Mouse (Mus musculus): ENCODE results near the gene Rapgef1.
"Not testable (repeated sequence)": the region's sequence is repeated elsewhere in the genome, so short reads cannot be mapped to it uniquely, and the experiment has no call there.

The Rapgef1 gene

DNA sequence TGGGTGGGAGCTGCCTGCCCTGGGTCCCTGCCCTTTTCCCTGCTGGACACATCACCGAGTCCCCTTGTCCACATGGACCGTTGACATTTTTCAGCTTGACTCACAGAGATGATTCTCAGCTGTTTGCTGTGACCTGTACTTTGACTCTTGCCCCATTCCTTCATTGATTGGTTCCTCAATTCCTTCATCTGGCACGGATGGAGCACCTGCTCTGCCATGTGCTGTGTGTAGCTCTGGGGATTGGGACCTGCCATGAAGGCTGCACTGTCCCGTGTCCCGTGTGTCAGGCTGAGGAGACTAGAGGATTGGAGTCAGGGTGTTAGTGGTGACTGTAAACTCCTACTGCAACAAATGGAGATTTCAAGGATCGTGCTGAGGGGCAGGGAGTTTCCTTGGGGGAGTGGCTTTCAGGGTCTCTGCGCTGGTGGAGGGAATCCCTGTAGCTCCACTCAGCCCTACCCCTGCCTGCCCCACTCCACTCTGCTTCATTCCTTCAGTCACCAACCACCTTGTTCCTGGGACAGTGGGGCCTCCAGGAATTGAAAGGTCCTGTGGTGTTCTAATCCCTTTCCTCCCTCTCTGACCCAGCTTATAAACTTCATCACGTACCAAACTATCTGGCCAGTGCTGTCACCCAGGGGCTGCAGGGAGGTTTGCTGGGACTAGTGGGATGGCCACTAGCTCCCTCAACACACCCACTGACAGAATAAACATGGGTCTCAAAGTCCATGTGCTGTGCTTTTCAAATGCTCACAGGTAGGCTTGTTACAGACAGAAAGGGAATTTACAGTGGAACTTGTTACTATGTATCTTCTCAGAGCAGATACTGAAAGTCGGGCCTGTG lies 3.9 kb downstream of the Rapgef1 start:
- in situ Hi-C loops (cut with MboI, MseI) = loop anchor here (10.0 kb wide), 1 partner anchor 51 kb away; no protein-coding TSS in a partner anchor

- in situ Hi-C loops (cut with MboI, MseI) = loop anchor here (10.0 kb wide), 1 partner anchor 51 kb away; no protein-coding TSS in a partner anchor
Measured at GRCm38 (mm10) chr2:29624091-29624608, 4.6 kb downstream of the Rapgef1 start.

- in situ Hi-C loops (cut with MboI, MseI) = loop anchor here (10.0 kb wide), 1 partner anchor 50 kb away; no protein-coding TSS in a partner anchor
Measured at GRCm38 (mm10) chr2:29624739-29625138, 5.2 kb downstream of the Rapgef1 start.

- in situ Hi-C loops (cut with MboI, MseI) = loop anchor here (10.0 kb wide), 1 partner anchor 49 kb away; no protein-coding TSS in a partner anchor
Measured at GRCm38 (mm10) chr2:29625573-29626200, 6.2 kb downstream of the Rapgef1 start.

DNA sequence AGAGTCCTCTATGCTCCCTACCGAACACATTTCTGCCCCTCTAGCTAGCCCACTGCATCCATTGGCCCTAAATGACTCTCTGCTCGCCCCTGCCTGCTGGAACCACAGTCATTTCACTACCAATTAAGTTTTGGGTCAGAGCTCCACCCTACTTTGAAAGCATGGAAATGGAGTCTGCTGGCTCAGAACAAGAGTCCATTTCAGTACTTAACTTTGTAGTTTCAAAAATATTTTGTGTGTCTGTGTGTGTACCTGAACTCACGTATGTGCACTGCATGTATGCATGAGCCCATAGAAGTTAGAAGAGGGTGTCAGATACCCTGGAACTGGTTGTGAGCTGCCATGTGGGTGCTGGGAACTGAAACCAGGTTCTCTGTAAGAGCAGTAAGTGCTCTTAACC lies 7.8 kb downstream of the Rapgef1 start:
- in situ Hi-C loops (cut with MboI, MseI) = loop anchor here (10.0 kb wide), 1 partner anchor 47 kb away; no protein-coding TSS in a partner anchor

- in situ Hi-C loops (cut with MboI, MseI) = loop anchor here (10.0 kb wide), 1 partner anchor 47 kb away; no protein-coding TSS in a partner anchor
Measured at GRCm38 (mm10) chr2:29628186-29628585, 8.7 kb downstream of the Rapgef1 start.

DNA sequence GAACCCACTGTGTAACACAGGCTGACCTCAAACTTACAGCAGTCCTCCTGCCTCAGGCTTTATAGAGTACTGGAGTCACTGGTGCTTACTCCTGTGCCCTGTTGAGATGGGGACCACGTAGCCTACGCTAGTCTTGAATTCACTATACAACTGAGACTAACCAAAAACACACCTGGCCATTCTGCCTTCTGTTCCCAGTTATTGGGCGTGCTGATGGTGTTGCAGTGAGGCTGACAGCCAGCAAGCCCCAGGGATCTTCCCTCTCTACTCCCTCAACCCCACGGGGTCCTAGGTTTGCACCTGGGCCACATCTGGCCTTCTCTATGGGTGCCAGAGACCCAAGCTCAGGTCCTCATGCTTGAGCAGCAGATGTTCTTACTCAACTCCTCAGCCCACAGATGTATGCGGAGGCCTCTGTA lies 9.3 kb downstream of the Rapgef1 start:
- in situ Hi-C loops (cut with MboI, MseI) = loop anchor here (10.0 kb wide), 1 partner anchor 46 kb away; no protein-coding TSS in a partner anchor

- in situ Hi-C loops (cut with MboI, MseI) = loop anchor here (10.0 kb wide), 1 partner anchor 45 kb away; no protein-coding TSS in a partner anchor
Measured at GRCm38 (mm10) chr2:29629311-29629710, 9.8 kb downstream of the Rapgef1 start.

DNA sequence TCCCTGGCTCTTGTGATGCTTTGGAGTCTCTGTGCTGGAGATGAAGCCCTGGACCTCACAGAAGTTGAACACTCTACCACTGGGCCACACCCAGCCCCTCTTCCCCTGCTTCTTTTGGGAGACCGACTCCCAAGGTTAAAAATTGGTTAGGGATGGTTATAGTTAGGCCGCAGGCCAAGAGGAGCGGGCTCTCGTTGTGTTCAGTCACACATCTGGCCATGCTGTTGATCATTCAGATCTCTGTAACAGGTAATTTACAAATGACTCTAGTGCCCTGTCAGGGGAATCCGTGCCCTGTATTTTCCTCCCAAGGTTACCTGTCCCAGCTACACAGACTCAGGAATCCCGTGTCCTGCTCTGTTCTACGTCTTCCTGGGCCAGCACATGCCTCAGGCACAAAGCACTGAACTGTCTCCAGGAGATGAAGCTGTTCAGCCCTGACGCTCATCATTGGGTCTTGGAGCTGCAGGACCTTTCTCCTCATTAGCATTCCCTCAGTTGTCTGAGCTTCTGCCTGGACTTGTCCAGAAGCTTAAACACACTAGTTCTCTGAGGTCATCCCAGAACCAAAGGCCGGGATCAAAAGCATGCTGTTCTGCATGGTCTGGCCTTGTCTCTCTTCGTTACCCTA lies 10.7 kb downstream of the Rapgef1 start:
- in situ Hi-C loops (cut with MboI, MseI) = no loop called here

DNA sequence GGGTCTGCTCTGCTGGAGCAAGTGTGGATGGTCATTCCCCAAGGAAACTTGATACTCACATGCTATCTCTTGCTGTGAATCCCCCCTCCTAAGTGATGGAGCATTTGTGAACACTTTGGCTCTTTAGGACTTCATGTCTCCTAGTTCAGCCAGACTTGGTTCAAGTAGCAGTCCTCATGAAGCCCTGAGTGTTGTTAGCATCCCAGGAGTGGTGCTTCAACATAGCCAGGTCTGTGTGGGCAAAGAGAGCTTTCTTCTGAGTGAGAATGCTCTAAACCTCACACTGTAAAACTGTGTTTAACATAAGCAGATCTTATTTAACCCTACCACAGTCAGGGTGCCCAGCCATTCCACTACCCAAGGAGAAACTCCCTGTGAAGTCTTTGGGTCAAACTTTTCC lies 11.5 kb downstream of the Rapgef1 start:
- in situ Hi-C loops (cut with MboI, MseI) = no loop called here

- in situ Hi-C loops (cut with MboI, MseI) = not testable (repeated sequence)
Measured at GRCm38 (mm10) chr2:29631564-29632167, 12.1 kb downstream of the Rapgef1 start.

DNA sequence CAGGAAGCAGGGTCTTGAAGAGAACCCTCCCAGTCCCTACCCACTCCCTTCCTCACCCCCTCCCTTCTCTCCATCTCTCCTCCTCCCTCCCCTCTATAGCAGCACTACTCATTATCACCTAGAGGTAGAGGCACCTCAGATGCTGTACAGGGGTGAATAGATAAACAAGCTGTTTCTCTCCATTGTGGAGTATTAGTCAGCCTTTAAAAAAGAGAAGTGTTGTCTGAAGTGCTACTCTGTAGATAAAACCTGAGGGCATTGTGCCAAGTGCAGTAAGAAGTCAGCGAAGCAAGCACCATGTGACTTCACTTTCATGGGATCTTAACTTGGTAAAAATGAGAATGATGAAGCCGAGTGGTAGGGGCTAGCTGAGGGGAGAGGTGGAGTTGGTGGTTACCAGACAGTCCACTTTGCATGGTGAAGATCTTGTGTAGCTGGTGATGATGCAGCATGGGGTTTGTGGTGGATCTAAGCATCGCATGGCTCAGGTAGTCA lies 12.7 kb downstream of the Rapgef1 start:
- in situ Hi-C loops (cut with MboI, MseI) = no loop called here

DNA sequence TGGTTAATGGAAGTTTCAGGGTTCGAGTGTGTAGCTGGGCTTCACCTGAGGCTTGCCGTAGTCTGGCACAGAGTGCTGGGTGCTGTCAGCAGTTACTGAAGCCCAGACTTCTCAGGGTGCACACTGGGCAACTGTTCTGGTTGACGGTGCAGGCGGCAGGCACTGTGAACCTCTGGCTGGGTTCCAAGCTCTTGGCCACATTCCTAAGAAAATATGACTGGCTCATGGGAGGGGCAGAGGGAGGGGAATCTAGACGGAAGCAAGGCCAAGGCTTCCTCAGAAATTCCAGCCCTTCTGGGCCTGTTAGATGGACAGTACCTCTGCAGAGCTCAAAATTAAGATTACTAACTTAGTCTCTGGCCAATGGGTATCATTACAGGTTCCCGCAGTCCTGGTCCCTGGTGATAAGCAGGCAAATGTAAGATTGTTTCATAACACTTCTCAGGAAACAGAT lies 13.6 kb downstream of the Rapgef1 start:
- in situ Hi-C loops (cut with MboI, MseI) = no loop called here

- in situ Hi-C loops (cut with MboI, MseI) = no loop called here
Measured at GRCm38 (mm10) chr2:29633782-29634181, 14.3 kb downstream of the Rapgef1 start.

GRCm38 (mm10) chr2:29634541-29634940 lies 15.0 kb downstream of the Rapgef1 start:
- in situ Hi-C loops (cut with MboI, MseI) = no loop called here

DNA sequence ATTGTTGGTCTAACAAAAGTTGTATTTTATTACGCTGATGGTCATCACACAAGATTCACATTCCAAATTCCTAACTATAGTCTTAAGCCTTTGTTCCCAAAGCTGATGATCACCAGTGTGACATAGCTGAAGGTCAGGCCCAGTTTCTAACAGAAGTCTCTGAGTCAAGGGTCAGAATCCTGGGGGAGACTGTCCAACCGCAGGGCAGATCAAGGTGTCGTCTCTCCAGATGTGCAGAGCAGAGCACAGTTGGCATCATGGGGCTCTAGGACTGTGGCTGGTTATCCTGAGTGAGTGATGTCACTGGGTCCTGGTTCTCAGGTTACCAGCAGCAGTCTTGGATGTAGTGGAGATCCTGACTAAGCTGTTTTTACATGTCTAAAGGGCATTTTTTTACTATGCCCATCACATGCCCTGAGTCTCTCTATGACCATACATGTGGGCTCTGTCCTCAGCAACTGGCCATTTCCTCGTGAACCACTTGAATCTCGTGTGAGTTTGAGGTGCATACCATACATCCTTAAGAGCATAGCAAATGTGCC lies 16.5 kb downstream of the Rapgef1 start:
- in situ Hi-C loops (cut with MboI, MseI) = no loop called here

DNA sequence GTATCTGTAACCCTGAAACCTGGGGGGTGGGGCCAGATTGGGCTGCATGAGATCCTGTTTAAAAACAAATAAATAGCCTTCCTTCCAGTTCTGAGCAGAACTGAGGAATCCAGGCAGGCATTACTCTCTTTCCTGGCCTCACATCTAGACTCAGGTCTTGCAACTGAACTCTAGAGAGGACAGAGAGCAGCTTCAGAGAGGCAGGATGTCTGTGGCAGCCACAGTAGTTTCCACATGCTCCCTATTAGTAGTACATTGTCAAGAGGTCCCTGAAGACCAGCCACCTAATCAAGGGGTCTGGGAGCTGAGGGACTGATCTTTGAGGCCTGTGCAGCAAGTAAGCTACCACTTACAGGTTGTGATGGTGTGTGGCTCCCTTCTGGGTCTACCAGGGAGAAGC lies 18.0 kb downstream of the Rapgef1 start:
- in situ Hi-C loops (cut with MboI, MseI) = no loop called here

DNA sequence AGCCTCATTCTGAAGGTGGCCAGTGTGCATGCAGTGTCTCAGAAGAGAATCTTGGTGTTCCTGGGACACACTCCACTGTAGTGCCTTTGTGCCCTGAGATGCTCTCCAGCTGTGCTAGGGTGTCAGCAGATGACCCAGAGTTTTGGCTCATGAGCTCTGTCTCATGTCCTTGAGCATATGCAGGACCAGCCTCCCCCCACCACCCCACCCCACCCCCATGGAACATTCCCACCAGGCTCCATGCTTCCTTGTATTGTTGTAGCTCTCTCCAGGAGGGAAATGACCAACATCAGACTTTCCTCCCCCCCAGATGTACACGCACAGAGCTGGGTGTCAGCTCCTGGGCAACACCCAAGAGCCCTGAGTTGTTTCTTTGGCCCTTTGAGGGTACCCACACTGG lies 19.9 kb downstream of the Rapgef1 start:
- in situ Hi-C loops (cut with MboI, MseI) = no loop called here

- in situ Hi-C loops (cut with MboI, MseI) = no loop called here
Measured at GRCm38 (mm10) chr2:29639953-29640743, 20.6 kb downstream of the Rapgef1 start.

DNA sequence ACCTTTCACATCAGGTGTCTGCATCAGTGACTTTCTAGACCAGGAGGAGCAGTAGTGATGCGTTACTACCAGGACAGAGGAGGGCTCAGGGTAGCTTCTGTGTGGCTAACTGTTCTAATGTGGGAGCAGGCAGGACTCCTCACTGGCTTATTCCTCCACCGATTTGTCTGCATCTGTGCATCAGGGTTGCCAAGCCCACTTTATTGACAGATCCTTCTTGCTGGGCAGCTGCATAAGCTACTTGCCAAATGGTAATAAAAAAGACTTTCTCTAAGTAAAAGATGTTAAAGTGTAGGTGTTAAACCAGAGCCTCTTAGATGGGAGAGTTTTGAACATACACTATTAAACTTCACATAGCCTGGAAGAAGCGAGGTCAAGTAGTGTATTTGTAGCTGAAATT lies 22.2 kb downstream of the Rapgef1 start:
- in situ Hi-C loops (cut with MboI, MseI) = no loop called here

All from regulatory T cell (primary cell).